Mouse (Mus musculus) hindbrain, embryonic 12.5 days (tissue): ENCODE data around the gene Rnf34. TPM values are rescaled to one million over a fixed set of nuclear protein-coding genes. Genes with fewer than 3 reads are reported as not detected.
A peak's percentile ranks its signal among the peaks of the same experiment; 100 is the strongest.

Experiments
- ATAC-seq: fragments of 200-750 bp; cut with Nextera tagmentation; 2 replicates; pipeline ENCODE4 v1.8.0; 2017; ENCODE audit warnings: moderate TSS enrichment; ENCODE audit not compliant: low FRiP score
- H3K27ac ChIP-seq: fragments of 300-500 bp; sonication (generic); 2 replicates; pipeline ENCODE4 v1.5.1; 2016; ENCODE audit warnings: mild to moderate bottlenecking
- H3K27me3 ChIP-seq: fragments of 300-500 bp; sonication (generic); 2 replicates; pipeline ENCODE4 v1.6.1; 2016; ENCODE audit warnings: mild to moderate bottlenecking
- H3K36me3 ChIP-seq: fragments of 300-500 bp; sonication (generic); 2 replicates; pipeline ENCODE4 v1.6.1; 2016; ENCODE audit warnings: mild to moderate bottlenecking
- H3K4me1 ChIP-seq: fragments of 300-500 bp; sonication (generic); 2 replicates; pipeline ENCODE4 v1.6.1; 2016
- H3K4me2 ChIP-seq: fragments of 300-500 bp; sonication (generic); replicated peaks from 2 replicates; pipeline ENCODE4 v1.6.1; 2016; ENCODE audit warnings: mild to moderate bottlenecking
- H3K4me3 ChIP-seq: fragments of 300-500 bp; sonication (generic); 2 replicates; pipeline ENCODE4 v1.5.1; 2016; ENCODE audit warnings: mild to moderate bottlenecking
- H3K9ac ChIP-seq: fragments of 300-500 bp; sonication (generic); 2 replicates; pipeline ENCODE4 v1.6.1; 2016; ENCODE audit warnings: mild to moderate bottlenecking, moderate library complexity
- H3K9me3 ChIP-seq: fragments of 300-500 bp; sonication (generic); replicated peaks from 2 replicates; pipeline ENCODE4 v1.6.1; 2016; ENCODE audit warnings: mild to moderate bottlenecking
- WGBS: fragments of 180-500 bp; shearing (Covaris S2); methylation state at CpG from one replicate; pipeline ENCODE4 v1.1.7; 2016; 5-methylcytosine and 5-hydroxymethylcytosine counted together
- polyA plus RNA-seq: library from polyadenylated mRNA; unstranded; fragments of >200 nt; fragmentation: Nextera tagmentation; extraction: Ambion mirVana; gene quantifications from 2 replicates; pipeline ENCODE4 v1.2.1, GENCODE M21; 2016

The Rnf34 gene
- polyA plus RNA-seq, 1 experiment from 2014 or later = 50.7 TPM

GRCm38 (mm10) chr5:122876671-122877070 is 26.8 kb downstream of the Rnf34 start:
- WGBS = 83% methylated on average over 3 of the region's 3 CpGs
- Histone ChIP-seq H3K4me2 (no peak overlapping the region), H3K9me3 (no peaks in the 10 kb centered on the region), H3K9ac (no peak overlapping the region), H3K27me3 (no peaks in the 10 kb centered on the region), H3K4me1 (no peaks in the 10 kb centered on the region), H3K36me3 (peaks cover 73% of the 10 kb centered on the region), H3K4me3 (no peak overlapping the region), H3K27ac (no peak overlapping the region)
- no peak for ATAC-seq

GRCm38 (mm10) chr5:122880241-122880980 is 30.6 kb downstream of the Rnf34 start:
- Histone ChIP-seq H3K9ac (no peak overlapping the region), H3K27ac (no peak overlapping the region), H3K4me1 (no peaks in the 10 kb centered on the region), H3K27me3 (no peaks in the 10 kb centered on the region), H3K4me3 (no peak overlapping the region), H3K36me3 (peaks cover 71% of the 10 kb centered on the region), H3K9me3 (no peaks in the 10 kb centered on the region), H3K4me2 (no peak overlapping the region)
- ATAC-seq = no peak
- 94% methylated on average over 37 of the region's 37 CpGs for WGBS

- H3K4me2 ChIP-seq = no peak overlapping the region
- peak overlapping the region; percentile 12 for H3K27ac ChIP-seq
- H3K9me3 ChIP-seq = no peaks in the 10 kb centered on the region
- H3K4me3 ChIP-seq = no peak overlapping the region
- H3K27me3 ChIP-seq = no peaks in the 10 kb centered on the region
- H3K9ac ChIP-seq = no peak overlapping the region
- WGBS = 58% methylated on average over 5 of the region's 5 CpGs
- ATAC-seq = peak; percentile 43; the same call in 1 of the 2 replicates
- no peaks in the 10 kb centered on the region for H3K4me1 ChIP-seq
- peaks cover 67% of the 10 kb centered on the region for H3K36me3 ChIP-seq
Observed at GRCm38 (mm10) chr5:122881313-122881712, 31.5 kb downstream of the Rnf34 start.

GRCm38 (mm10) chr5:122882256-122883050 is 32.6 kb downstream of the Rnf34 start:
- WGBS = 95% methylated on average over 18 of the region's 18 CpGs
- H3K36me3 ChIP-seq = peaks cover 55% of the 10 kb centered on the region
- ATAC-seq = no peak

GRCm38 (mm10) chr5:122883237-122883636 is 33.4 kb downstream of the Rnf34 start:
- Histone ChIP-seq H3K9ac (no peak overlapping the region), H3K36me3 (peaks cover 50% of the 10 kb centered on the region), H3K9me3 (no peaks in the 10 kb centered on the region), H3K27ac (no peak overlapping the region), H3K4me1 (peaks cover 2% of the 10 kb centered on the region; the same call in 1 of the 2 replicates), H3K4me2 (no peak overlapping the region), H3K27me3 (no peaks in the 10 kb centered on the region), H3K4me3 (no peak overlapping the region)
- ATAC-seq = no peak
- WGBS = 85% methylated on average over 9 of the region's 9 CpGs

More at GRCm38 (mm10) chr5:122882256-122883050, 32.6 kb downstream of the Rnf34 start:
- H3K27me3 ChIP-seq = no peaks in the 10 kb centered on the region
- no peak overlapping the region for H3K9ac ChIP-seq
- no peaks in the 10 kb centered on the region for H3K4me1 ChIP-seq
- no peak overlapping the region for H3K4me2 ChIP-seq
- H3K9me3 ChIP-seq = no peaks in the 10 kb centered on the region
- H3K27ac ChIP-seq = no peak overlapping the region
- no peak overlapping the region for H3K4me3 ChIP-seq

GRCm38 (mm10) chr5:122883652-122884235 is 33.9 kb downstream of the Rnf34 start:
- 57% methylated on average over 2 of the region's 2 CpGs for WGBS
- H3K36me3 ChIP-seq = peaks cover 52% of the 10 kb centered on the region
- no peak overlapping the region for H3K27ac ChIP-seq
- no peak for ATAC-seq
- H3K9me3 ChIP-seq = no peaks in the 10 kb centered on the region
- H3K4me1 ChIP-seq = peaks cover 5% of the 10 kb centered on the region; the same call in 1 of the 2 replicates
- no peaks in the 10 kb centered on the region for H3K27me3 ChIP-seq
- H3K9ac ChIP-seq = no peak overlapping the region
- H3K4me2 ChIP-seq = no peak overlapping the region
- H3K4me3 ChIP-seq = no peak overlapping the region

- no peak overlapping the region for H3K4me2 ChIP-seq
- H3K36me3 ChIP-seq = peaks cover 43% of the 10 kb centered on the region
- H3K27ac ChIP-seq = no peak overlapping the region
- H3K9ac ChIP-seq = no peak overlapping the region
- H3K9me3 ChIP-seq = no peaks in the 10 kb centered on the region
- ATAC-seq = no peak
- H3K27me3 ChIP-seq = no peaks in the 10 kb centered on the region
- H3K4me1 ChIP-seq = peaks cover 8% of the 10 kb centered on the region
- WGBS = 92% methylated on average over 7 of the region's 7 CpGs
- H3K4me3 ChIP-seq = no peak overlapping the region
Observed at GRCm38 (mm10) chr5:122884594-122885348, 34.9 kb downstream of the Rnf34 start.

GRCm38 (mm10) chr5:122887033-122887432 is 37.2 kb downstream of the Rnf34 start:
- Histone ChIP-seq H3K4me3 (no peak overlapping the region), H3K4me2 (no peak overlapping the region), H3K9me3 (no peaks in the 10 kb centered on the region), H3K36me3 (peaks cover 21% of the 10 kb centered on the region), H3K4me1 (peaks cover 8% of the 10 kb centered on the region), H3K27me3 (no peaks in the 10 kb centered on the region), H3K27ac (no peak overlapping the region), H3K9ac (no peak overlapping the region)
- WGBS = 91% methylated on average over 9 of the region's 9 CpGs
- ATAC-seq = no peak

GRCm38 (mm10) chr5:122887926-122888611 is 38.2 kb downstream of the Rnf34 start:
- Histone ChIP-seq H3K9ac (no peak overlapping the region), H3K36me3 (peaks cover 15% of the 10 kb centered on the region), H3K4me2 (no peak overlapping the region), H3K27me3 (no peaks in the 10 kb centered on the region), H3K9me3 (no peaks in the 10 kb centered on the region), H3K27ac (0 out of 2 replicates have a peak overlapping the region, but pooled peaks have one; percentile 30), H3K4me1 (peaks cover 8% of the 10 kb centered on the region), H3K4me3 (no peak overlapping the region)
- ATAC-seq = no peak
- WGBS = 87% methylated on average over 8 of the region's 8 CpGs

- no peaks in the 10 kb centered on the region for H3K9me3 ChIP-seq
- no peak for ATAC-seq
- H3K27me3 ChIP-seq = no peaks in the 10 kb centered on the region
- no peak overlapping the region for H3K4me3 ChIP-seq
- peaks cover 8% of the 10 kb centered on the region for H3K4me1 ChIP-seq
- H3K4me2 ChIP-seq = no peak overlapping the region
- WGBS = 93% methylated on average over 16 of the region's 16 CpGs
- no peak overlapping the region for H3K9ac ChIP-seq
- 0 out of 2 replicates have a peak overlapping the region, but pooled peaks have one; percentile 30 for H3K27ac ChIP-seq
- peaks cover 13% of the 10 kb centered on the region for H3K36me3 ChIP-seq
Observed at GRCm38 (mm10) chr5:122888612-122889214, 38.9 kb downstream of the Rnf34 start.

- H3K9me3 ChIP-seq = no peaks in the 10 kb centered on the region
- no peak overlapping the region for H3K4me3 ChIP-seq
- no peak overlapping the region for H3K9ac ChIP-seq
- H3K4me2 ChIP-seq = no peak overlapping the region
- peaks cover 13% of the 10 kb centered on the region for H3K36me3 ChIP-seq
- H3K4me1 ChIP-seq = peaks cover 15% of the 10 kb centered on the region
- ATAC-seq = no peak
- H3K27ac ChIP-seq = no peak overlapping the region
- 61% methylated on average over 2 of the region's 2 CpGs for WGBS
- no peaks in the 10 kb centered on the region for H3K27me3 ChIP-seq
Observed at GRCm38 (mm10) chr5:122890396-122890795, 40.5 kb downstream of the Rnf34 start.
